Mouse (Mus musculus) brown adipose tissue, adult 24 weeks (tissue): ENCODE measurements around the gene Maml3. TPM values are rescaled to one million over a fixed set of nuclear protein-coding genes. Genes with fewer than 3 reads are reported as not detected.

Source experiments
- H3K27ac ChIP-seq: fragments of 200-500 bp; replicated peaks from 2 replicates; pipeline ENCODE4 v1.5.1; 2012; ENCODE audit warnings: low read depth, mild to moderate bottlenecking, low read length
- H3K4me1 ChIP-seq: fragments of 200-500 bp; 2 replicates; pipeline ENCODE4 v1.6.1; 2012; ENCODE audit warnings: low read length, mixed read lengths; ENCODE audit not compliant: control insufficient read depth, insufficient read depth, insufficient read length
- H3K4me3 ChIP-seq: fragments of 200-500 bp; 2 replicates; pipeline ENCODE4 v1.5.1; 2012; ENCODE audit warnings: low read depth, mild to moderate bottlenecking, low read length, moderate library complexity; ENCODE audit not compliant: insufficient read depth
- polyA plus RNA-seq: library from polyadenylated mRNA; stranded (reverse); fragments of >200 nt; gene quantifications from 2 replicates; pipeline ENCODE4 v1.2.4, GENCODE M21; 2012; ENCODE audit not compliant: missing spikeins, insufficient read depth, insufficient read length

The Maml3 gene
- polyA plus RNA-seq, 1 experiment: 1.0 TPM

GRCm38 (mm10) chr3:51661880-51662550 is 442.9 kb downstream of the Maml3 start:
- Histone ChIP-seq H3K4me3 (no peak overlapping the region), H3K27ac (no peak overlapping the region), H3K4me1 (peaks cover 2% of the 10 kb centered on the region; the same call in 1 of the 2 replicates)

GRCm38 (mm10) chr3:51661376-51661775 is 443.5 kb downstream of the Maml3 start:
- Histone ChIP-seq H3K4me3 (peak overlapping the region; percentile 27; the same call in 1 of the 2 replicates), H3K4me1 (peaks cover 2% of the 10 kb centered on the region; the same call in 1 of the 2 replicates), H3K27ac (no peak overlapping the region)

- Histone ChIP-seq H3K4me3 (peak overlapping the region; percentile 27; the same call in 1 of the 2 replicates), H3K27ac (0 out of 2 replicates have a peak overlapping the region, but pooled peaks have one; percentile 4), H3K4me1 (peaks cover 2% of the 10 kb centered on the region; the same call in 1 of the 2 replicates)
Observed at GRCm38 (mm10) chr3:51660821-51661276, 444.0 kb downstream of the Maml3 start.

- Histone ChIP-seq H3K27ac (0 out of 2 replicates have a peak within 1 kb of the TSS, but pooled peaks have one; percentile 4), H3K4me3 (peak within 1 kb of the TSS; percentile 27; the same call in 1 of the 2 replicates), H3K4me1 (peaks cover 2% of the 10 kb centered on the region; the same call in 1 of the 2 replicates)
Observed at GRCm38 (mm10) chr3:51660060-51660459, 444.8 kb downstream of the Maml3 start, which contains the start of gene Mgst2. Mgst2 (plus strand) TSS chr3:51660360.

- Histone ChIP-seq H3K27ac (no peak overlapping the region), H3K4me1 (peaks cover 2% of the 10 kb centered on the region; the same call in 1 of the 2 replicates), H3K4me3 (no peak overlapping the region)
Observed at GRCm38 (mm10) chr3:51659415-51659814, 445.5 kb downstream of the Maml3 start.

- Histone ChIP-seq H3K27ac (no peak overlapping the region), H3K4me1 (peaks cover 3% of the 10 kb centered on the region; the same call in 1 of the 2 replicates), H3K4me3 (no peak overlapping the region)
Observed at GRCm38 (mm10) chr3:51654303-51655055, 450.4 kb downstream of the Maml3 start.

GRCm38 (mm10) chr3:51652701-51653100 is 452.2 kb downstream of the Maml3 start:
- H3K4me3 ChIP-seq: peak overlapping the region; percentile 34; the same call in 1 of the 2 replicates
- H3K27ac ChIP-seq: peak overlapping the region; percentile 39; the same call in 1 of the 2 replicates
- H3K4me1 ChIP-seq: peaks cover 3% of the 10 kb centered on the region; the same call in 1 of the 2 replicates

GRCm38 (mm10) chr3:51652292-51652691 is 452.6 kb downstream of the Maml3 start:
- H3K4me1 ChIP-seq: peaks cover 3% of the 10 kb centered on the region; the same call in 1 of the 2 replicates
- peak overlapping the region; percentile 34; the same call in 1 of the 2 replicates for H3K4me3 ChIP-seq
- H3K27ac ChIP-seq: no peak overlapping the region

GRCm38 (mm10) chr3:51651149-51651548 is 453.7 kb downstream of the Maml3 start:
- no peak overlapping the region for H3K27ac ChIP-seq

GRCm38 (mm10) chr3:51649986-51650385 is 454.9 kb downstream of the Maml3 start:
- Histone ChIP-seq H3K4me3 (no peak overlapping the region), H3K27ac (no peak overlapping the region), H3K4me1 (peaks cover 3% of the 10 kb centered on the region; the same call in 1 of the 2 replicates)

More at GRCm38 (mm10) chr3:51651149-51651548, 453.7 kb downstream of the Maml3 start:
- peaks cover 3% of the 10 kb centered on the region; the same call in 1 of the 2 replicates for H3K4me1 ChIP-seq
- no peak overlapping the region for H3K4me3 ChIP-seq

GRCm38 (mm10) chr3:51649426-51649825 is 455.4 kb downstream of the Maml3 start:
- Histone ChIP-seq H3K4me3 (no peak overlapping the region), H3K27ac (peak overlapping the region; percentile 28; the same call in 1 of the 2 replicates), H3K4me1 (peaks cover 3% of the 10 kb centered on the region; the same call in 1 of the 2 replicates)

GRCm38 (mm10) chr3:51648037-51648664 is 456.7 kb downstream of the Maml3 start:
- Histone ChIP-seq H3K4me3 (0 out of 2 replicates have a peak overlapping the region, but pooled peaks have one; percentile 6), H3K4me1 (peaks cover 3% of the 10 kb centered on the region; the same call in 1 of the 2 replicates), H3K27ac (no peak overlapping the region)

- Histone ChIP-seq H3K4me1 (no peaks in the 10 kb centered on the region; the same call in 1 of the 2 replicates), H3K27ac (no peak overlapping the region)
Observed at GRCm38 (mm10) chr3:51647356-51647755, 457.5 kb downstream of the Maml3 start.

GRCm38 (mm10) chr3:51646301-51646700 is 458.6 kb downstream of the Maml3 start:
- Histone ChIP-seq H3K4me1 (no peaks in the 10 kb centered on the region), H3K4me3 (no peak overlapping the region), H3K27ac (no peak overlapping the region)

More at GRCm38 (mm10) chr3:51647356-51647755, 457.5 kb downstream of the Maml3 start:
- H3K4me3 ChIP-seq: no peak overlapping the region
